Mouse (Mus musculus): ENCODE measurements around the gene Phf21b. TPM values are rescaled to one million over a fixed set of nuclear protein-coding genes. Genes with fewer than 3 reads are reported as not detected.
A peak's percentile ranks its signal among the peaks of the same experiment; 100 is the strongest.
"Not testable (repeated sequence)": the region's sequence is repeated elsewhere in the genome, so short reads cannot be mapped to it uniquely, and the experiment has no call there.

The Phf21b gene
- total RNA-seq (2014; rRNA removed) (13.5 and 20.0 TPM in 2 replicates), polyA plus RNA-seq (2015; fragmentation: Nextera tagmentation; extraction: Ambion mirVana) (2.5 and 2.7 TPM in 2 replicates)

- Histone ChIP-seq H3K9ac (peak within 1 kb of the TSS; percentile 73), H3K4me2 (ENCODE audit: low read depth) (peak within 1 kb of the TSS; percentile 97), H3K9me3 (ENCODE audit: low read length) (no peaks in the 10 kb centered on the region), H3K27ac (ENCODE audit: low read depth, low read length) (peak within 1 kb of the TSS; percentile 97), H3K4me1 (ENCODE audit: insufficient read depth) (0 out of 2 replicates have a peak, but pooled peaks cover 5% of the 10 kb centered on the region), H3K4me3 (ENCODE audit: low read depth, low read length) (peak within 1 kb of the TSS; percentile 84), H3K36me3 (ENCODE audit: insufficient read depth) (no peaks in the 10 kb centered on the region), H3K27me3 (ENCODE audit: insufficient read depth, low read length) (no peaks in the 10 kb centered on the region)
- WGBS = 2% methylated on average over 75 of the region's 76 CpGs
- peak; percentile 93 for DNase-seq
- no peak for TF ChIP-seq CTCF (IDR thresholded peaks at IDR 0.05; ENCODE audit: low read depth)
- peak; percentile 72 for ATAC-seq
Observed at GRCm38 (mm10) chr15:84856006-84856995, at the start of gene Phf21b. Gene Phf21b (minus strand): TSS chr15:84856049.

GRCm38 (mm10) chr15:84903843-84904385 is 48.1 kb upstream of the Phf21b start:
- Histone ChIP-seq H3K9me3 (ENCODE audit: low read length) (no peaks in the 10 kb centered on the region), H3K4me1 (ENCODE audit: insufficient read depth) (no peaks in the 10 kb centered on the region), H3K36me3 (ENCODE audit: insufficient read depth) (no peaks in the 10 kb centered on the region), H3K27ac (ENCODE audit: low read depth, low read length) (no peak overlapping the region), H3K4me3 (ENCODE audit: low read depth, low read length) (no peak overlapping the region), H3K4me2 (ENCODE audit: low read depth) (no peak overlapping the region), H3K27me3 (ENCODE audit: insufficient read depth, low read length) (no peaks in the 10 kb centered on the region), H3K9ac (no peak overlapping the region)
- WGBS = 64% methylated on average over 7 of the region's 7 CpGs
- ATAC-seq = no peak
- TF ChIP-seq CTCF (IDR thresholded peaks at IDR 0.05; ENCODE audit: low read depth) = no peak
- DNase-seq = no peak

GRCm38 (mm10) chr15:84898077-84898476 is 42.2 kb upstream of the Phf21b start:
- ATAC-seq = peak; percentile 63
- peak overlapping the region; percentile 3; the same call in 1 of the 2 replicates for H3K4me2 ChIP-seq (ENCODE audit: low read depth)
- TF ChIP-seq CTCF (IDR thresholded peaks at IDR 0.05; ENCODE audit: low read depth) = no peak
- H3K4me3 ChIP-seq (ENCODE audit: low read depth, low read length) = no peak overlapping the region
- no peaks in the 10 kb centered on the region for H3K9me3 ChIP-seq (ENCODE audit: low read length)
- no peak overlapping the region for H3K9ac ChIP-seq
- no peaks in the 10 kb centered on the region for H3K36me3 ChIP-seq (ENCODE audit: insufficient read depth)
- H3K27me3 ChIP-seq (ENCODE audit: insufficient read depth, low read length) = no peaks in the 10 kb centered on the region
- WGBS = 6% methylated on average over 7 of the region's 7 CpGs
- H3K27ac ChIP-seq (ENCODE audit: low read depth, low read length) = no peak overlapping the region
- peak; percentile 49 for DNase-seq
- no peaks in the 10 kb centered on the region for H3K4me1 ChIP-seq (ENCODE audit: insufficient read depth)

- WGBS = 85% methylated on average over 1 of the region's 1 CpGs
Observed at GRCm38 (mm10) chr15:84896664-84897063, 40.8 kb upstream of the Phf21b start.

GRCm38 (mm10) chr15:84896216-84896615 is 40.4 kb upstream of the Phf21b start:
- not testable (repeated sequence) for H3K9ac ChIP-seq; H3K9me3 ChIP-seq (ENCODE audit: low read length); H3K27ac ChIP-seq (ENCODE audit: low read depth, low read length); ATAC-seq; H3K4me2 ChIP-seq (ENCODE audit: low read depth); H3K27me3 ChIP-seq (ENCODE audit: insufficient read depth, low read length); H3K4me3 ChIP-seq (ENCODE audit: low read depth, low read length); H3K4me1 ChIP-seq (ENCODE audit: insufficient read depth); DNase-seq; H3K36me3 ChIP-seq (ENCODE audit: insufficient read depth)
- 83% methylated on average over 10 of the region's 10 CpGs for WGBS

More at GRCm38 (mm10) chr15:84896664-84897063, 40.8 kb upstream of the Phf21b start:
- Histone ChIP-seq H3K4me2 (ENCODE audit: low read depth) (no peak overlapping the region), H3K4me3 (ENCODE audit: low read depth, low read length) (no peak overlapping the region), H3K27ac (ENCODE audit: low read depth, low read length) (no peak overlapping the region), H3K36me3 (ENCODE audit: insufficient read depth) (no peaks in the 10 kb centered on the region), H3K4me1 (ENCODE audit: insufficient read depth) (no peaks in the 10 kb centered on the region), H3K9me3 (ENCODE audit: low read length) (no peaks in the 10 kb centered on the region), H3K27me3 (ENCODE audit: insufficient read depth, low read length) (no peaks in the 10 kb centered on the region), H3K9ac (no peak overlapping the region)
- TF ChIP-seq CTCF (IDR thresholded peaks at IDR 0.05; ENCODE audit: low read depth) = no peak
- DNase-seq = no peak
- ATAC-seq = no peak

- no peaks in the 10 kb centered on the region for H3K36me3 ChIP-seq (ENCODE audit: insufficient read depth)
- DNase-seq (peak; percentile 86), ATAC-seq (peak; percentile 50; the same call in 1 of the 2 replicates)
Observed at GRCm38 (mm10) chr15:84891658-84892057, 35.8 kb upstream of the Phf21b start.

GRCm38 (mm10) chr15:84891246-84891645 is 35.4 kb upstream of the Phf21b start:
- DNase-seq (no peak), ATAC-seq (no peak)
- Histone ChIP-seq H3K36me3 (ENCODE audit: insufficient read depth) (no peaks in the 10 kb centered on the region), H3K4me2 (ENCODE audit: low read depth) (no peak overlapping the region), H3K9me3 (ENCODE audit: low read length) (no peaks in the 10 kb centered on the region), H3K27ac (ENCODE audit: low read depth, low read length) (no peak overlapping the region), H3K4me1 (ENCODE audit: insufficient read depth) (no peaks in the 10 kb centered on the region), H3K27me3 (ENCODE audit: insufficient read depth, low read length) (no peaks in the 10 kb centered on the region), H3K4me3 (ENCODE audit: low read depth, low read length) (no peak overlapping the region), H3K9ac (no peak overlapping the region)
- 61% methylated on average over 3 of the region's 3 CpGs for WGBS
- TF ChIP-seq CTCF (IDR thresholded peaks at IDR 0.05; ENCODE audit: low read depth) = no peak

More at GRCm38 (mm10) chr15:84891658-84892057, 35.8 kb upstream of the Phf21b start:
- 4% methylated on average over 3 of the region's 3 CpGs for WGBS
- Histone ChIP-seq H3K4me2 (ENCODE audit: low read depth) (no peak overlapping the region), H3K27ac (ENCODE audit: low read depth, low read length) (no peak overlapping the region), H3K9me3 (ENCODE audit: low read length) (no peaks in the 10 kb centered on the region), H3K4me1 (ENCODE audit: insufficient read depth) (no peaks in the 10 kb centered on the region), H3K9ac (no peak overlapping the region), H3K27me3 (ENCODE audit: insufficient read depth, low read length) (no peaks in the 10 kb centered on the region), H3K4me3 (ENCODE audit: low read depth, low read length) (no peak overlapping the region)
- TF ChIP-seq CTCF (IDR thresholded peaks at IDR 0.05; ENCODE audit: low read depth) = peak; percentile 88

Measured in forebrain, postnatal 0 days (tissue).